Mouse (Mus musculus) cerebral cortex, adult 2 months (tissue): ENCODE data around the gene Gm20605.

ENCODE experiments used
- WGBS: fragments of 180-500 bp; shearing (Covaris S2); methylation state at CpG from one replicate; pipeline ENCODE4 v1.1.7; 2018; 5-methylcytosine and 5-hydroxymethylcytosine counted together

Gene Gm20605

DNA sequence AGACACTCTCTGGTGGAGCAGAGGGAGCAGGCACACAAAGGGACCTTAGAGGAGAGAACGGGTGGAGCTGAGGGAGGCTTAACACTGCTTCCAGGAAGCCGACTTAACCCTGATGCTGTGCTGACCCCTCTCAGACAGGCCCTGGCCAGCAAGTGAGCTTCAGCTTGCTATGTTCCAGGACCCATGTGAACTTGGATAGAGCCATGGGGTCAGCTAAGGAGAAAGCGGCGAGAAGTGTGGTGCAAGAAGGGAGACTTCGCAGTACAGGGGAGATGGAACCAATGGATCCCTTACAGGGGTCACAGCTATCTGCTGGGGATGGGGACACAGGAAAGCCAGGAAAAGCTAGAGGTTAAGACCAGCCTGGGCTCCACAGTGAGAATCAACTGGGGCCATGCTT lies 15.9 kb upstream of the Gm20605 start:
- WGBS: 75% methylated on average over 5 of the region's 5 CpGs

DNA sequence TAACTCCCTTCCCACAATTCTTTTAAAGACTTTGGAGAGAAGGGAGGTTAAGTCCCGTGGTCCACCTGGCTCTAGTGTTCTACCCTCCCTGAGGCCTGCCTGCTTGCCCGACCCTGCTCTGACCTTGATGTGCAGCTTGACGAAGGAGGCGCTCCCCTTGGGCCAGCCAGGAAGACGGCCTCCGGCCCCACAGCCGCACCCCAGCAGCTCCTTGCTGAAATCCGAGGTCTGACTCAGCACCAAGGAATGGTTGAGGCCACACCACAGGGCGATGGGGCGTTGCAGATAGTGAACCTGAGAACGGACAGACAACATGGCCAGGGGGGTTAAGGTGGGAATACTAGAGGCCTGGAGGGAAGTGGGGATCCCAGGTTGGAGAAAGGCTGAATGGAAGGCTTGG lies 15.4 kb upstream of the Gm20605 start, which contains the start of gene Pcolce:
TSS of gene Pcolce (minus strand) at position 235 of the 400 bp plus-strand sequence.
- WGBS: 76% methylated on average over 11 of the region's 11 CpGs

DNA sequence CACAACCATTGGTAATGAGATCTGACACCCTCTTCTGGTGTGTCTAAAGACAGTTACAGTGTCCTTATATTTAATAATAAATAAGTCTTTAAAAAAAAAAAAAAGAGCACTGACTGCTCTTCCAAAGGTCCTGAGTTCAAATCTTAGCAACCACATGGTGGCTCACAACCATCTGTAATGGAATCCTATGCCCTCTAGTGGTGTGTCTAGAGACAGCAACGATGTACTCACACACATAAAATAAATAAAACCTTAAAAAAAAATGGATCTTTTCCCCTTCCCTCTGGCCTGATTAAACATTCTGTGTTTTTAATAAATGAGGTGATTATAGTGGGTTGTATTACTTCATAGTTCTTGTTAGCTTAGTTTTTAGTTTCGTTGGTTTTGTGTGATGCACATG lies 14.1 kb upstream of the Gm20605 start:
- 94% methylated on average over 2 of the region's 2 CpGs for WGBS

DNA sequence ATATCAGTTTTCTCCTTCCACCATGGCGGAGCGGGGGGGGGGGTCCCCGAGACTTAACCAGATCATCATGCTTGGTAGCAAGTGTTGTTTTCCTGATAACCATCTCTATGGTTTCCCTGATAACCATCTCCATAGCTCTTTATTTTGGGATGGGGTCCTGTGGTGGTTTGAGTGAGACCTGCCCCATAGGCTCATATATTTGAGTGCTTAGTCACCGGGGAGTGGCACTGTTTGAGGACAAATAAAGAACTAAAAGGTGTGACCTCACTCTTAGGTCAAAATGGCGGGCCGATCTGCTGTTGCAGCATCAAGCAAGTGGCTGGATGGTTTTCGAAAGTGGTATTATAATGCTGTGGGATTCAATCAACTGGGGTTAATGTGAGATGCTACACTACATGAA lies 13.6 kb upstream of the Gm20605 start:
- WGBS: 94% methylated on average over 7 of the region's 7 CpGs

DNA sequence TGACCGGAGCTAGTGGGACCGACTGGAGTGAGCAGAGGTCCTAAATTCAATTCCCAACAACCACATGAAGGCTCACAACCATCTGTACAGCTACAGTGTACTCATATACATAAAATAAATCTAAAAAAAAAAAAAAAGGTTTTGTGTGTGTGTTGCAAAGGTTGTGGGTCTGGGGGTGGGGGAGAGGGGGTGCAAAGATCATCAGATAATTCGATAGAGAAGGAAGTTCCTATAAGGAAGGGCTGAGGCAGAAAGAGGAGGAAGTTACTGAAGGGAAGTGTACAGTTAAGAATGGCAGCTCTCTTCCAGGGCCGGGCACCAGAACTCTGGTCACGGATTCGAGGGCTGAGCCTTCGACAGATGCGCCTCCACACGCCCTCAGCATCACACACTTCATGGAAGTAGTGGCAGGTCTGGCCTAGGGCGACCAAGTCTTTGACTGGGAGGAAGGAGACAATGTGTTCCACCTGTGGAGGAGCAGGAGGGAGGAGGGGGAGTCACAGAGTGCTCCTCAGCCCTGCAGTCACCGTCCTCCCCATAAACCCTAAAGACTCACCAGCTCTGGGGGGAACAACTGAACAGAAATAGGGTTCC lies 4.9 kb upstream of the Gm20605 start:
- 80% methylated on average over 11 of the region's 11 CpGs for WGBS

DNA sequence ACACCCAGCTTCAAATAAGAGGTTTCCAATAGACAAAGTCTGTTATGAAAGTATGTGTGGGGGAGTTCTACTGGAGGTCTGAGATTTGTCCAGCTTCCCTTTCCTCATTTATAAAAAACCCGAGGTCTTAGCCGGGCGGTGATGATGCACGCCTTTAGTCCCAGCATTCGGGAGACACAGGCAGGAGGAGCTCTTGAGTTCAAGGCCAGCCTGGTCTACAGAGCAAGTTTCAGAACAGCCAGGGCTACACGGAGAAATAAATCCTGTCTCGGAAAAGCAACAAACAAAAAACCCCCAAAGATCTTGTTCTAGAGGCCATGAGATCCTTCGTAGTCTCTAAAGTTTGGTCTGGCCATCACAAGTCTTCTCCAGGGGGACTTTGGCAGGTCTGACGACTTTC lies 984 bp upstream of the Gm20605 start:
- 3% methylated on average over 9 of the region's 9 CpGs for WGBS

DNA sequence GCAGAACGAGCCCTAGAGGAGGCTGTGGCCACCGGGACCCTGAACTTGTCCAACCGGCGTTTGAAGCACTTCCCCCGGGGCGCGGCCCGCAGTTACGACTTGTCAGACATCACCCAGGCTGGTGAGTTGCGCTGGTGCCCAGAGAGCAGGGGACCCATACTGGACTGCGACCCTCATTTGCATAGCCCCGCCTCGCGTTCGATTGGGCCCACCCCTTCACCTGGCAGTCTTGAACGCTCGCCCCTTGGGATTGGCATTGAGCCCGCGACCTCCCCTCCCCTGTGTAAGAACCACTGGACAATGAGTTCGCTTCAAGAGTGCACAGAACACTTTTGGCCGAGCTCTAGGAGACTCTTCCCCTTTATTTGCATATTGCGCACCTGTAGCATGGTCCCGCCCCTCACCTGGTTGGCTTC lies 339 bp downstream of the Gm20605 start:
- WGBS: under 1% methylated on average over 23 of the region's 23 CpGs

DNA sequence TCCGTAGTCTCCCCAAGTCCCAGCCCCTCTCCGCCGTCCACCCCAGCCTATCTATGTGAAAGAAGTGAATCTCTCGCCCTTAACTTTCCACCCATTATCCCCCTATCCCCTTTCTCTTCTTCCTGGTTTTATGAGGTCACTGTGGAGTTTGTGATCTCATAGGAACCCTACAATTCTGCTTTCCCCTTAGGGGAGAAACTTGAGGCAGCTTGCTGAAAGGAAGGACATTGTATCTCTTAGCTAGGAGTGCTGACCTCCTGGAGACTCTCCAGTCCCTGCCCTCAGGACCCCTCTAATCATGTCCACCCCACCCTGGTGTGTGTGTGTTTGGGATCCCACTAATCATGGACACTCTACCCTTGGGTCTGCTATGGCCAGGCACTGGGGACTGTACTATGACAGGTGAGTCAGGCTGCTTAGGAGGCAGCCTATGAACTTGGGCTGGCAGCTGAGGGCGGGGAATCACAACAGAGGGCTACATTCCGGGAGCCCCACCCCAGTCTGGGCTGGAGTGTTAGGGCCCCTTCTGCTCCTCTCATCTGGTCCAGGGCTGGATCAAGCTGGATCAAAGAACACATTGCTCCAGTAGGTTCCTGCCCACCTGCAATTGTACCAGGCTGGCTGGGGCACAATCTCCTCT lies 1.1 kb downstream of the Gm20605 start:
- 23% methylated on average over 6 of the region's 6 CpGs for WGBS

DNA sequence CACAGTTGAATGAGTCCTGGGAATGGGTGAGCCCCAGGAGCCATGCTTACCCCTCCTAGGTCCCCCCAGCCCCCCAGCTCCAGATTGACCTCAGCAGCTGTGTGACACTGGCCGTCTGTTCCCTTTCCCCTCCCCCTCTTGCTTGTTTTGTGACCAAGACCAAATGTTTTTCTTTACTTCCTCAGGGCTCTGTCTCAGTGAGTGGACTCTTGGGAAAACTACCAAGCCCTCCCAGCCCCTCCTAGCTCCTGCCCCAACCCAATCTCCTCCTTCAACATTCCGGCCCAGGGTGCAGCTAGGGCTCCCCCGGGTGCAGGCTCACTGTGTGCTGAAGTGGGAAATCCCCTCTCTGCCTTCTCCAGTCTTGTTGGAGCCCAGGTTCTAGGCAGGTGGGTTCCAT lies 1.6 kb downstream of the Gm20605 start:
- WGBS: 40% methylated on average over 3 of the region's 3 CpGs

DNA sequence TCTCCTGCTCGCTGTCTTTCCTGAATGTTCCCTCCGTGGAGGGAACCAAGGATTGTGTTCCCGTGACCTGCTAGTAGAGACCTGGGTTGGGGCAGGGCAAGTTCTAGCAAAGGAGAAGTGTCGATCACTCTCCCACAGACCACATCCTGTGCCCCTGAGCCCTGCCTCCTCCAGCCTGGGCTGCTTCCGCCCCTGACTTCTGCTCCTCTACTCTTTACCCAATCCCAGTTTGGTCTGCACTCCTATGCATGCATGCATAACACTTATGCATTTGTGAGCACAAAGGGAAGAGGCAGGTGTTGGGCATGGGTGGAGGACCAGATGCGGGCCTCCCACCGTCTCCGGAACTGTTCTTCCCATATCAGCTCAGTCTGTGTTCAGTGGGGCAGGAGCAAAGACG lies 2.2 kb downstream of the Gm20605 start:
- 44% methylated on average over 9 of the region's 9 CpGs for WGBS

DNA sequence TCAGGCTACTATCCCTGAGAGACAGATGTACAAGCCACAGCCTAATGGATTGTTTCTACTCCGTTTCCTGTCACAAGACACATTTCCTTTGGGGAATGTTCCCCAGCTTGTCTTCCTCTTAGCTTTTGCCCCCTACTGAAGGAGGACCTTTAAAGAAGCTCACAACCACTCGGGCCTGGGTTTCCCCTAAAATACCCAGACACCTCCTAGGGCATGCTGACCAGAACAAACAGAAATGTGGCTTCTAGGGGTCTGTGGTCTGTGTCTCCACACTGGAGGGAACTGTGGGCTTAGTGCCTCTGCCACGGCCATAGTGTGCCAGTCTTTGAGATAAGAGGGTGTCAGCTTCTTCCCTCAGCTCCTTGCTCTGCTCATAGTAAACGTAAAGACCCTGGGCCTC lies 2.6 kb downstream of the Gm20605 start:
- WGBS: 61% methylated on average over 4 of the region's 4 CpGs

DNA sequence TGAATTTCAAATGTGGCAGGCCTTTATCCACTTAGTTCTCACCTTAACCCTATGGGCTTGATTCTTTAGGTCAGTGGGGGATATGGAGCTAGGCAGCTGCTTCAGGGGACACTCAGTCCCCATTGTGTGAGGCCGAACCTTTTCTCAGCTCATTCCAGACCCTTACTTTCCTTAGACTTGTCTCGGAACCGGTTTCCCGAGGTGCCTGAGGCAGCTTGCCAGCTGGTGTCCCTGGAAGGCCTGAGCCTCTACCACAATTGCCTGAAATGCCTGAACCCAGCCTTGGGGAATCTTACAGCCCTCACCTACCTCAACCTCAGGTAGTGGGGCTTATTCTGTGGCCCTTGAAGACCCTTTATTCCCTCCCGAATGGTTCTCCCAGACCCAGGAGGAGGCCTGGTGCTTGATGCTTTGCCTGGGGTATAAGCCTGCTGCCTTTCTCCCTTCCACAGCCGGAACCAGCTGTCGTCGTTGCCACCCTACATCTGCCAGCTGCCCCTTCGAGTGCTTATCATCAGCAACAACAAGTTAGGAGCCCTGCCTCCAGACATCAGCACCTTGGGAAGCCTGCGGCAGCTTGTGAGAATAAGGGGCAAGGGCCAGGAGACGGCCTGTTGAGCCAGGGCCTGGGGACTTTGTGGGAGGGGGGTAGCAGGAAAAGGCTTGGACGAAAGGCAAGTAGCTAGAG lies 4.6 kb downstream of the Gm20605 start:
- WGBS: 81% methylated on average over 12 of the region's 12 CpGs

DNA sequence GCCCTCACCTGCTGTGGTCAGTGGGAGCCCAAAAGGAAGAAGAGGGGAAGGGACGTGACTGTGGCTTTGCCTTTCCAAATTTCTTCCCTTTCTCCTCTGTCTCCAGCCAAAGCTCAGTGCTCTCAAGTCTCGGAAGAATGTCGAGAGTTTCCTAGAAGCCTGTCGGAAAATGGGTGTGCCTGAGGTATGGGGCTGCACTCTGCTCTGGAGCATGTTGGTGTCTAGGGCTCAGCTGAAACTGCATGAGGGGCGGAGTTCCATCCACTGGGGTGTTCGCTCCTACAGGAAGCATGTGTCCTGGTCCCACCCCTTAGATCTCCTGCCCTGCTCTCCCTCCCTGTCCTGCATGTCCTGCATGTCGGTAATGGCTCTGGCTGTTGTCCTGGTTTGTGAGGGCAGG lies 10.5 kb downstream of the Gm20605 start:
- 79% methylated on average over 7 of the region's 7 CpGs for WGBS

DNA sequence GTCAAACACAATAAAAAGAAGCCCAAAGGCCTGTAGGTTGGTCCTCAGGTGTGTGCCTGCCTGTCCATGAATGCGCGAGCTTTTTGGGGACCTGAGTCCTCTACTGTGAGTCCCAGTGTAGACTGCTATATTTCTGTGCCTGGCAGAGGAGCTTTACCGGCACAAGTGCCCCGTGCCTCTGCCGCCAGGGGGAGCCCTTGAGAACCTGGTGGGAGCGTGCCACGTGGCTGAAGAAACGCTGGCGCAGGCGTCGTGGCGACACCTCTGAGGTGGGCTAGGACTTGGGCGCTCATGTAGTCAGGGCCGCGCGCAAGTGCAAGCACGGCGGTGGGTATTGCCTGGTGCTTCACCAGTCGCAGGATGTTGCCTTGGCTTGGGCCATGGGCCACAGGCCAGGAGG lies 12.1 kb downstream of the Gm20605 start, which contains the start of gene Sap25:
TSS of gene Sap25 (plus strand) at position 281 of the 400 bp plus-strand sequence.
- 88% methylated on average over 19 of the region's 19 CpGs for WGBS

DNA sequence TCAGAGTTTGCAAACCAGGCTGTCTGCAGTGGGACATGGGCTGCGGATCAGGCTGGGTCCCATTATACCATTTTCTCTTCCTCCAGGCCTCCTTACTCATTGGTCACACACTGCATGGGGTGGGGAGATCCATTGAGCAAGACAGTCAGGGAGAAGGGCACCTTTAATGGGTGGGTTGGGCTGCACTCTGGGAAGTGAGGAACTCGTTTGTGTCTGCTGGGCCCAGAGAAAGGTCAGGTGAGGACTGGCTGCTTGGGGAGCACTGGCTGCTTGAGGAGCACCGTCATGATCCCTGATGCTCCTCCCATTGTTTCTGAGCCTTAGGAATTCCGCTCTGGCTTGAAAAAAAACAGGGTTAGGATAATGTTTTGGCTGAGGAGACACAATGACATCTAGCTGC lies 13.9 kb downstream of the Gm20605 start:
- 62% methylated on average over 4 of the region's 4 CpGs for WGBS

DNA sequence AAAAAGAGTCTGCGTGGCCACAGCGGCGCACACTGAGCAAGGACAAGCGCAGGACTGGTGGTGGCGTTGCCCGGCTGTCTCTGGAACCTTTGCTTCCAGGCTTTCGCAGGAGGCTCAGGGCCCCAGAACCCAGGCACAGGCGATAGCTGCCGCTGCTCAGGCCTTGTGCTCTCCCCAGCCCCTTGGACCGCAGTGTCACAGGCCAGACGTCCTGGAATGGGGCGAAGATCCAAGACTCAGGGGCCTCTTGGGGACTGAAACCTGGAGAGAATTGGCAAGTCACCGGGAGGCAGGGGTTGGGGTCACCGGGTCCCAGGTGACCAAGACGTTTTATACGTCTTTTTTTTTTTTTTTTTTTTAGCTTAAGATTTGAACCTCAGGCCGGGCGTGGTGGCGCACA lies 15.5 kb downstream of the Gm20605 start:
- 69% methylated on average over 19 of the region's 19 CpGs for WGBS

DNA sequence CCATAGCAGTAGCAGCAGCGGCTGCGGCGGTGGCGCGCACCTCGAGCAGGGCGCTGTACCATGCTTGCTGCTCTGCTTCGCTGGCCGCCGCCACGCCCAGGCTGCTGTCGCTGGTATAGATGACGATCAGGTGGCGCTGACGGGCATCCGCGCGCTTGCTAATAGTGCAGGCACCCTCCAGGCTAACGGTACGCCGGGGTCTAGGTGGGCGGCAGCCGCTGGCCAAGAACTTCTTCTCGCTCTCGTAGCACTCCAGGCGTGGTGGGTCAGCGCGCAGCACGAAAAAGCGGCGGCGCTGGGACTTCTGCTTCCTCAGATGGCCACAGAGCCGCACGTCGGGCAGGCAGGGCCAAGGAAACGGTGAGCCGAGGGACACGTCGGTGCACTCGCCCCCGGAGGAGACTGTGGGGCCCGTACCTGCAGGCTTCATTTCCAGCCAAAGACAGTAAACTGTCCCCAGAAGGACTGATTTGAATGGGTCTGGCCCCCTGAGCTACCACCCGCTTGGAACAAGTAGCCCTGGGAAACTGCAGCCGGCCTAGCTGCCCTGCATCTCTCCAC lies 16.2 kb downstream of the Gm20605 start:
- 16% methylated on average over 44 of the region's 44 CpGs for WGBS

DNA sequence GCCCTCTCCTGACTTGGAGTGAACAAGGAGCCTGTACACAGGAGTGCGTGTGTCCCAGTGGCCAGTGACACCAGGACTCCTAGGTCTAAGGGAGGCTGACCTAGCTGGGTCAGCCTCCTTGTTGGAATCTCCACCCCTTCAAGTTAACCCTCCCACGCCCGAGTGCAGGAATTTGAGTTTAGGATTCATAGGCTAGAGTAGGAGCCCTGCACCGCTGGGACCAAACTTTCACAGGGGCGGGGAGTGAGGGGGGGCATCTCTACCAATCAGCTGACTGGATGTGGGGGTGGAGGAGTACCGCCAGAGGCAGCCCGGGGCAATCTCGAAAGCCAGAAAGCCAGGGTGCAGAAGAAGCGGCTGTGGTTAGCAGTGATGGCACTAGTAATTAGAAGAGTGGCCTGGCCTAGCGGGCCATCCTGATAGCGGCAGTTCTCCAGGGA lies 16.7 kb downstream of the Gm20605 start, which contains the start of gene Irs3:
TSS of gene Irs3 (minus strand) at position 63 of the 440 bp plus-strand sequence.
- 43% methylated on average over 11 of the region's 11 CpGs for WGBS

DNA sequence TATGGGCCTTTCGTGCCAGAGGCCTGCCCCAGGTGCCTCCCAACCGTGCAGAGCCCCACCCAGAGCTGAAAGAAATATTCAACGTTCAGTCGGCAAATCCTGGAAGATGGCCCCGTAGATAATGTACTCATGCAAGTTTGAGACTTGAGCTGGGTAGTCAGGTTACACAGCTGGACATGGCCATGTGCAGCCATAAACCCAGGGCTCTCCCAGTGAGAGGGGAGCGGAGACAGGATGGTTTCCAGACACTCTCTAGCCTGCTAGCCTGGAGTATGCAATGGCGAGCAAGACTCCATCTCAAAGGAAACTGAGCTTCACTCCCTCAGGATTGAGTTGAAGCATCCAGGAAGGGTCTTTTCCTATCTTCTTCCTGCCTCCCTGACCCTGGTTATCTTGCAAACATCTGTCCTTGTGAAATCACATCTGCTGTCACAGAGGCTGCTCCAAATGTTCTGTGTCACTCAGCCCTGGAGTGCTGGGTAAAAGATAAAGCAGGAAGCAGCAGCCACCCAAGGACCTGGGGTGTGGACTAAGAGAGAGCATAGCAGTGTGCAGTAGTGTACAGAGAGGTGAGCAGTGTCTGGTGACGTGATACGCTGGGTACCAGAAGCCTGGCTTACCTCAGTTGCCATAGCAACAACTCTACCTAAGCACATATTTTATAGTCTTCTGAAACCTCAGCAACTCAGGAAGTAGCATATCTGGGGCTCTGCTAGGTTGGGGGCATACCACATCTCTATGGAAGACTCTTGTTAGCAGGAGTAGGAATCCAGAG lies 19.0 kb downstream of the Gm20605 start:
- 72% methylated on average over 9 of the region's 9 CpGs for WGBS

DNA sequence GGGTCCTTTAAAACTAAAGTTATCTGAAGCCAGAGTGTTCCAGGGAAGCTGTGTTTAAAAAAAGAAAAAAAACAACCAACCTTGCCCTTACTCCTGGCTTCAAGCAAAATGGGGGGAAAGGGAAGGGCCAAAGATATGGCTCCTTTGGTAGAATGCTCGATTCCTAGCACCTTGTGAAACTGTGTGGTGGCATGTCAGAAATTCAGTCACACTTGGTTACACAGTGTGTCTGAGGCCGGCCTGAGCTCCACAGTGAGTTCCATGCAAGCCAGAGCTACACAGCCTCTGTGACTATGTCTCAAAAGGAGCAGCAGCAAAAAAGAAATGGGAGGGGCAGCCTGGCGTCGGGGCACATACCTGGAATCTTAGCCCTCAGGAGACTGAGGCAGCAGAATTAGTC lies 20.3 kb downstream of the Gm20605 start:
- WGBS: 42% methylated on average over 4 of the region's 4 CpGs

DNA sequence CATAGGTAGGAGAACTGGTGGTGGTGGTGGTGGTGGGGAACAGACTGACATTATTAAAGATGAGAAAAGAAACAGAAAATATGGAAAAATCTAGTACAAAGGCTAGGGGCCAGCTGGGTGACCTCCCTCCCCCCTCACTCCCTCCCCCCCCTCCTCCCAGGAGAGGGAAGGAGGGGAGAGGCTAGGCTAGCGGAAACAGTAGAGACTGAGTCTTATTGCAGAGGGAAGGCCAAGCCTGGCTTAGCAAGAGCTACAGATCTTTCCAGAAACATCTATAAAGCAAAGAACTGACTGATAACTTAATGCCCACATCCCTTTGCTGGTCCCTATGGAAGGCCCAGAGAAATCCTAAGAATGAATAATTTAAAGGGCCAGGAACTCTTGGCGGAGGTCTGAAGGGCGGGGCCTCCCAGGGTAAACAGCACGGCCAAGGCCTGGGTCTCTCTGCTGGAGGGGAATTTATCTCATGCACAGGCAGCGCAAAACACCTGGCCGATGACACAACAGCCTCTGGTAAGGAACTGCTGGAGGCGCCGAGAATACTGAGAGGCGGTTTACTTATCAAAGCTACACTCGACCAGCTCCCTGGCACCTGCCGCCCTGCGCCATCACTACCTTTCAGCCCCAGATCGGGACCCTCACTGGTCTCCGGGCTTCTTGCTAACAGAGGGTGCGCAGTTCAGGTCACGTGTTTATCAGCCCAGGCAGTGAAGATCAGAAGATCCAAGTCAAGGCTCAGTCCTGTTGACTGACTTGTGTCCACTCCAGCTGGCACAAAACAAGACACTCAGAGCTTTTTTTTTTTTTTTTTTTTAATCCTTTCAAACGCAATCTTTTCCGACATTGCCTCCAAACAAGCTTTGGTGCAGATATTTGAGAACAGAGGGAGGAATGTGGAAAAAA lies 20.9 kb downstream of the Gm20605 start:
- 59% methylated on average over 18 of the region's 18 CpGs for WGBS
